ENCODE assay signal across 8 mouse cellular contexts in genomic region chr4:123684260-123684659, GRCm38 (mm10). TPM values are rescaled to one million over a fixed set of nuclear protein-coding genes. Genes with fewer than 3 reads are reported as not detected.
DNase-seq lines count a peak whose midpoint lies in the region; ATAC-seq and TF ChIP-seq lines count a peak whose summit lies in the region.

TSS of gene Macf1 (minus strand) at chr4:123684360.

- H3K27ac ChIP-seq in heart, adult 2 months: no peak within 1 kb of the TSS
- H3K27ac ChIP-seq in forebrain, postnatal 0 days (ENCODE audit: low read depth, low read length): peak within 1 kb of the TSS; percentile 96; the same call in 1 of the 2 replicates
- H3K27ac ChIP-seq in hindbrain, embryonic 14.5 days: no peak within 1 kb of the TSS
- H3K27ac ChIP-seq in macrophage: no peak within 1 kb of the TSS

- DNase-seq in heart, adult 2 months: no peak
- no peak for DNase-seq in heart, adult 11 months
- no peak for DNase-seq in forebrain, postnatal 0 days
- DNase-seq in hindbrain, embryonic 14.5 days (ENCODE audit: low spot score): no peak
- no peak for DNase-seq in urinary bladder, postnatal 14 days (ENCODE audit: low spot score)
- no peak for DNase-seq in yolk sac, embryonic 10.5 days (ENCODE audit: low spot score)

- no peaks in the 10 kb centered on the region for H3K79me2 ChIP-seq in heart, adult 2 months (replicated peaks; ENCODE audit: control insufficient read depth, insufficient read depth, low read length)
- no peaks in the 10 kb centered on the region for H3K79me2 ChIP-seq in macrophage (ENCODE audit: inconsistent target)

- whole genome bisulfite sequencing in heart, adult 2 months: 92% methylated on average over 3 of the region's 3 CpGs
- 84% methylated on average over 3 of the region's 3 CpGs for WGBS in forebrain, postnatal 0 days
- WGBS in hindbrain, embryonic 14.5 days: 82% methylated on average over 3 of the region's 3 CpGs
- 96% methylated on average over 3 of the region's 3 CpGs for WGBS in macrophage (ENCODE audit: missing documents)

- H3K4me1 ChIP-seq in heart, adult 2 months (ENCODE audit: control insufficient read depth, insufficient read depth, low read length): no peaks in the 10 kb centered on the region; the same call in 1 of the 2 replicates
- H3K4me1 ChIP-seq in forebrain, postnatal 0 days (ENCODE audit: insufficient read depth): peaks cover 14% of the 10 kb centered on the region
- peaks cover 23% of the 10 kb centered on the region for H3K4me1 ChIP-seq in hindbrain, embryonic 14.5 days (replicated peaks; ENCODE audit: control insufficient read depth, insufficient read depth, low read length)

- H3K27me3 ChIP-seq in heart, adult 2 months (ENCODE audit: control insufficient read depth, insufficient read depth, low read length): 0 out of 2 replicates have a peak, but pooled peaks cover 2% of the 10 kb centered on the region
- no peaks in the 10 kb centered on the region for H3K27me3 ChIP-seq in forebrain, postnatal 0 days (ENCODE audit: insufficient read depth, low read length)
- H3K27me3 ChIP-seq in hindbrain, embryonic 14.5 days (ENCODE audit: control insufficient read depth, insufficient read depth, low read length): no peaks in the 10 kb centered on the region

- H3K4me2 ChIP-seq in forebrain, postnatal 0 days (ENCODE audit: low read depth): peak within 1 kb of the TSS; percentile 89
- peak within 1 kb of the TSS; percentile 88 for H3K4me2 ChIP-seq in hindbrain, embryonic 14.5 days (replicated peaks)

- no peak for TF ChIP-seq CTCF in heart, adult 2 months (IDR thresholded peaks at IDR 0.05)
- TF ChIP-seq CTCF in forebrain, postnatal 0 days (IDR thresholded peaks at IDR 0.05; ENCODE audit: low read depth): no peak

- TF ChIP-seq POLR2A in heart, adult 2 months (IDR thresholded peaks at IDR 0.05; ENCODE audit: insufficient read depth, low read depth, low read length): no peak

- TF ChIP-seq EP300 in heart, adult 2 months (IDR thresholded peaks at IDR 0.05; ENCODE audit: insufficient read depth, low read depth, low read length): no peak

- no peaks in the 10 kb centered on the region for H3K36me3 ChIP-seq in heart, adult 2 months (ENCODE audit: control insufficient read depth, insufficient read depth, low read length)
- H3K36me3 ChIP-seq in forebrain, postnatal 0 days (ENCODE audit: insufficient read depth): peaks cover 25% of the 10 kb centered on the region
- H3K36me3 ChIP-seq in hindbrain, embryonic 14.5 days (replicated peaks; ENCODE audit: control insufficient read depth, insufficient read depth): peaks cover 47% of the 10 kb centered on the region
- no peaks in the 10 kb centered on the region for H3K36me3 ChIP-seq in macrophage (ENCODE audit: inconsistent target)

- no peak for ATAC-seq in activated CD4-positive, CD25-positive, alpha-beta regulatory T cell, adult 4 months
- no peak for ATAC-seq in forebrain, postnatal 0 days
- ATAC-seq in hindbrain, embryonic 14.5 days (ENCODE audit: low FRiP score): no peak

- H3K9me3 ChIP-seq in forebrain, postnatal 0 days (ENCODE audit: low read length): no peaks in the 10 kb centered on the region
- H3K9me3 ChIP-seq in hindbrain, embryonic 14.5 days (ENCODE audit: control insufficient read depth, low read length): no peaks in the 10 kb centered on the region

- intact Hi-C loops in heart, adult 2 months (cut with DNase I): no loop called here

- H3K4me3 ChIP-seq in heart, adult 2 months: no peak within 1 kb of the TSS
- peak within 1 kb of the TSS; percentile 99 for H3K4me3 ChIP-seq in forebrain, postnatal 0 days (ENCODE audit: low read depth, low read length)
- peak within 1 kb of the TSS; percentile 98 for H3K4me3 ChIP-seq in hindbrain, embryonic 14.5 days (replicated peaks; ENCODE audit: low read length)
- H3K4me3 ChIP-seq in macrophage (ENCODE audit: inconsistent target): no peak within 1 kb of the TSS

- no peak within 1 kb of the TSS for H3K9ac ChIP-seq in heart, adult 2 months (ENCODE audit: low read depth, low read length)
- H3K9ac ChIP-seq in forebrain, postnatal 0 days: 0 out of 2 replicates have a peak within 1 kb of the TSS, but pooled peaks have one; percentile 98
- peak within 1 kb of the TSS; percentile 99; the same call in 1 of the 2 replicates for H3K9ac ChIP-seq in hindbrain, embryonic 14.5 days

RNA-seq across cellular contexts. Expression of gene Macf1, which starts in this region (rescaled TPM):
- total RNA-seq in heart, adult 2 months (2021): 100 to 1,000 TPM; 222 to 223 TPM
- 71.4 and 102 TPM in 2 replicates for polyA plus RNA-seq in heart, adult 2 months (2012; rRNA removed)
- polyA plus RNA-seq in activated CD4-positive, CD25-positive, alpha-beta regulatory T cell, adult 4 months (2017; shearing (Covaris generic)): 100 to 1,000 TPM; 141 to 142 TPM
- total RNA-seq in forebrain, postnatal 0 days (2014; rRNA removed): 278 and 345 TPM in 2 replicates
- 42.9 and 58.2 TPM in 2 replicates for polyA plus RNA-seq in forebrain, postnatal 0 days (2015; fragmentation: Nextera tagmentation; extraction: Ambion mirVana)
- 111 and 120 TPM in 2 replicates for polyA plus RNA-seq in hindbrain, embryonic 14.5 days (2014; fragmentation: Nextera tagmentation; extraction: Ambion mirVana)
- 1,000 to 10,000 TPM in 17 of 26 experiments, 100 to 1,000 TPM in 9; 696 to 1,807 (median 1,130) TPM for total RNA-seq in macrophage (2018; cell fraction: chromatin; rRNA removed)
- 100 to 1,000 TPM in 24 of 26 experiments, 10 to 100 TPM in 2; 76.1 to 236 (median 163) TPM for total RNA-seq in macrophage (2018; cell fraction: cytosol; rRNA removed)
- 100 to 1,000 TPM; 399 to 797 (median 534) TPM for total RNA-seq in macrophage (2018; cell fraction: nucleus; rRNA removed)
- polyA plus RNA-seq in macrophage (2018): 90.8 to 146 TPM (median 144 TPM) in 3 replicates

Comparison
In these comparisons a context has a peak if more than half of its experiments do, and no peak if none do; other contexts are left out.
1. H3K4me3 ChIP-seq: peak in forebrain, postnatal 0 days (single experiment) and hindbrain, embryonic 14.5 days (single experiment); none in heart, adult 2 months (single experiment) and macrophage (single experiment).